9 mouse cellular contexts compared by ENCODE assay signal in the genomic region with DNA sequence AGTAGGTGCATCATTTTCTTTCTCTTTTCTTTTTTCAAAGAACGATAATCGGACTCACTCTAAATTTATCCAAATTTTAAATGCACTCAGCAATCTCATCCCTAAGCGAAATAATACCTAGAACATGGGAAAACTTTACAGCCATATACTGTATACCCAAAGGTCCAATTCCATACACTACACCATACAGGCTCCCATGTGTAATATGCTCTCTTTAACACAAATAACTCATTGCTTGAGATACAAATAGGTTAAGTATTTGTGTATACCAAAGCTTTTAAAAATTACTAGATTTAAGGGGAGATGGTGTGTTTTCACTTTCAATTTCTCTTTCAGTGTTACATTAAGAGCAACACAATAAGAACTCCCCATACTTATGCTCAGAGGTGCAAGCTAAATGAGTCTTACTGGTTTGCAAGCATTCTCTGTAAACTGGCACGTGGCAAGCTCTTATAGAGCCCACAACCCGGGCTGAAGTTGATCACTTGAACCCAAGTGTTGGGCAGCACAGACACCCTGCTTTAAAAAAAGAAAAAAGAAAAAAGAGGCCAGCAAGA. TPM values are rescaled to one million over a fixed set of nuclear protein-coding genes. Genes with fewer than 3 reads are reported as not detected.
DNase-seq lines count a peak whose midpoint lies in the region; ATAC-seq and TF ChIP-seq lines count a peak whose summit lies in the region.
"Had no signal": no experiment of that assay in that cellular context is flagged by ENCODE, and none has a peak within 500 bp of the region (broad histone marks: within the 10 kb centered on the region; RNA-seq: fewer than 3 reads in every experiment).

No protein-coding gene starts in this region.

- peak overlapping the region; percentile 80 for H3K4me2 ChIP-seq in forebrain, postnatal 0 days (ENCODE audit: low read depth)
- H3K4me2 ChIP-seq in liver, embryonic 11.5 days, result peak overlapping the region; percentile 64
- H3K4me2 ChIP-seq in stomach, embryonic 14.5 days (replicated peaks; ENCODE audit: low read depth, low read length), result peak overlapping the region; percentile 63

- H3K27ac ChIP-seq in heart, embryonic 10.5 days, result peak overlapping the region; percentile 97; the same call in 1 of the 2 replicates
- H3K27ac ChIP-seq in MEL (ENCODE audit: control insufficient read depth, low read depth, low read length), result no peak overlapping the region
- H3K27ac ChIP-seq in forebrain, postnatal 0 days (ENCODE audit: low read depth, low read length), result no peak overlapping the region
- no peak overlapping the region for H3K27ac ChIP-seq in liver, embryonic 11.5 days (ENCODE audit: low read depth, low read length)
- no peak overlapping the region for H3K27ac ChIP-seq in stomach, embryonic 14.5 days (ENCODE audit: low read length)

- peak overlapping the region; percentile 32 for H3K9ac ChIP-seq in MEL (ENCODE audit: control insufficient read depth, low read depth, low read length, poor library complexity, severe bottlenecking)
- H3K9ac ChIP-seq in forebrain, postnatal 0 days, result peak overlapping the region; percentile 96; the same call in 1 of the 2 replicates
- H3K9ac ChIP-seq in liver, embryonic 11.5 days (ENCODE audit: low read depth, low read length), result peak overlapping the region; percentile 94
- H3K9ac ChIP-seq in stomach, embryonic 14.5 days (replicated peaks; ENCODE audit: low read depth, low read length), result no peak overlapping the region

- H3K9me3 ChIP-seq in heart, embryonic 10.5 days, result no peaks in the 10 kb centered on the region
- H3K9me3 ChIP-seq in MEL (replicated peaks; ENCODE audit: insufficient read depth, low read length), result no peaks in the 10 kb centered on the region
- no peaks in the 10 kb centered on the region for H3K9me3 ChIP-seq in forebrain, postnatal 0 days (ENCODE audit: low read length)
- no peaks in the 10 kb centered on the region for H3K9me3 ChIP-seq in liver, embryonic 11.5 days (ENCODE audit: control insufficient read depth, low read length)
- H3K9me3 ChIP-seq in stomach, embryonic 14.5 days (ENCODE audit: control insufficient read depth, low read depth, low read length), result no peaks in the 10 kb centered on the region

- no peaks in the 10 kb centered on the region for H3K27me3 ChIP-seq in heart, embryonic 10.5 days (ENCODE audit: insufficient read depth, poor library complexity, severe bottlenecking)
- no peaks in the 10 kb centered on the region for H3K27me3 ChIP-seq in MEL (ENCODE audit: control insufficient read depth in 1 of 2, insufficient read depth in 2 of 2, low read length in 2 of 2)
- no peaks in the 10 kb centered on the region for H3K27me3 ChIP-seq in forebrain, postnatal 0 days (ENCODE audit: insufficient read depth, low read length)
- no peaks in the 10 kb centered on the region for H3K27me3 ChIP-seq in liver, embryonic 11.5 days (replicated peaks; ENCODE audit: control insufficient read depth, insufficient read depth, low read length)
- no peaks in the 10 kb centered on the region for H3K27me3 ChIP-seq in stomach, embryonic 14.5 days (ENCODE audit: control insufficient read depth, insufficient read depth, low read length)

- H3K36me3 ChIP-seq in heart, embryonic 10.5 days, result no peaks in the 10 kb centered on the region
- H3K36me3 ChIP-seq in MEL (ENCODE audit: control insufficient read depth in 1 of 2, insufficient read depth in 2 of 2, low read length in 2 of 2), result peaks cover 0 to 14% of the 10 kb centered on the region in 2 experiments; a peak in 2 of 4 replicates
- no peaks in the 10 kb centered on the region for H3K36me3 ChIP-seq in forebrain, postnatal 0 days (ENCODE audit: insufficient read depth)
- H3K36me3 ChIP-seq in liver, embryonic 11.5 days (ENCODE audit: control insufficient read depth, insufficient read depth, low read length), result no peaks in the 10 kb centered on the region
- no peaks in the 10 kb centered on the region for H3K36me3 ChIP-seq in stomach, embryonic 14.5 days (ENCODE audit: control insufficient read depth, insufficient read depth, low read length)

- H3K4me1 ChIP-seq in heart, embryonic 10.5 days, result no peaks in the 10 kb centered on the region
- peaks cover 8 to 11% of the 10 kb centered on the region in 2 experiments for H3K4me1 ChIP-seq in MEL (ENCODE audit: control insufficient read depth in 1 of 2, insufficient read depth in 2 of 2, low read length in 2 of 2)
- peaks cover 5% of the 10 kb centered on the region; the same call in 1 of the 2 replicates for H3K4me1 ChIP-seq in forebrain, postnatal 0 days (ENCODE audit: insufficient read depth)
- no peaks in the 10 kb centered on the region for H3K4me1 ChIP-seq in liver, embryonic 11.5 days (replicated peaks; ENCODE audit: control insufficient read depth, insufficient read depth, low read length)
- no peaks in the 10 kb centered on the region for H3K4me1 ChIP-seq in stomach, embryonic 14.5 days (ENCODE audit: control insufficient read depth, insufficient read depth, low read length)

- no peak for TF ChIP-seq CTCF in MEL (IDR thresholded peaks at IDR 0.05 in 2 of 3, conservative IDR thresholded peaks at IDR 0.05 in 1 of 3; ENCODE audit: control insufficient read depth in 1 of 3, insufficient read depth in 1 of 3, low read depth in 2 of 3, low read length in 3 of 3, poor library complexity in 1 of 3, severe bottlenecking in 1 of 3)
- TF ChIP-seq CTCF in forebrain, postnatal 0 days (IDR thresholded peaks at IDR 0.05; ENCODE audit: low read depth), result no peak

- no peak for TF ChIP-seq POLR2A in MEL (IDR thresholded peaks at IDR 0.05; ENCODE audit: control insufficient read depth in 1 of 2, insufficient read depth in 1 of 2, low read depth in 1 of 2, low read length in 2 of 2, poor library complexity in 1 of 2)

- TF ChIP-seq EP300 in MEL (IDR thresholded peaks at IDR 0.05; ENCODE audit: low read depth in 1 of 2, low read length in 2 of 2), result no peak

- ATAC-seq in forebrain, postnatal 0 days, result peak; percentile 40
- ATAC-seq in liver, embryonic 11.5 days (replicated peaks; ENCODE audit: low FRiP score), result peak; percentile 35
- peak; percentile 47; the same call in 1 of the 2 replicates for ATAC-seq in stomach, embryonic 14.5 days (ENCODE audit: insufficient number of reproducible peaks, insufficient read depth, low FRiP score, low read depth)

- no peak for DNase-seq in heart, embryonic 10.5 days (ENCODE audit: low spot score)
- no peak for DNase-seq in heart, adult 11 months
- no peak for DNase-seq in MEL (ENCODE audit: low read depth, low spot score)
- DNase-seq in forebrain, postnatal 0 days, result no peak
- no peak for DNase-seq in liver, embryonic 11.5 days (ENCODE audit: low spot score)
- DNase-seq in layer of hippocampus, adult 11-12 months (ENCODE audit: low spot score), result no peak
- no peak for DNase-seq in adipocyte (ENCODE audit: low spot score)

- peak overlapping the region; percentile 83 for H3K4me3 ChIP-seq in heart, embryonic 10.5 days
- H3K4me3 ChIP-seq in MEL (ENCODE audit: control insufficient read depth in 1 of 2, insufficient read depth in 1 of 2, low read depth in 2 of 2, low read length in 2 of 2), result peak overlapping the region; percentile 27 to 44
- peak overlapping the region; percentile 77 for H3K4me3 ChIP-seq in forebrain, postnatal 0 days (ENCODE audit: low read depth, low read length)
- peak overlapping the region; percentile 77 for H3K4me3 ChIP-seq in liver, embryonic 11.5 days (ENCODE audit: low read depth, low read length)
- peak overlapping the region; percentile 63 for H3K4me3 ChIP-seq in stomach, embryonic 14.5 days (ENCODE audit: low read depth, low read length)

- no peak for TF ChIP-seq RAD21 in MEL (IDR thresholded peaks at IDR 0.05; ENCODE audit: low read depth, low read length)

- 44% methylated on average over 5 of the region's 5 CpGs for WGBS in heart, embryonic 10.5 days
- WGBS in forebrain, postnatal 0 days, result 42% methylated on average over 5 of the region's 5 CpGs
- 36% methylated on average over 5 of the region's 5 CpGs for WGBS in liver, embryonic 11.5 days
- 42% methylated on average over 5 of the region's 5 CpGs for WGBS in stomach, embryonic 14.5 days

- H3K79me2 ChIP-seq in MEL (ENCODE audit: control insufficient read depth, insufficient read depth, low read length, poor library complexity), result peaks cover 16% of the 10 kb centered on the region

TF ChIP-seq in MEL, 35 proteins besides CTCF, POLR2A, EP300 and RAD21 (continues in another document):
- no peak for TF ChIP-seq GATA1 (IDR thresholded peaks at IDR 0.05; ENCODE audit: low read depth, low read length)
- TF ChIP-seq MYB (IDR thresholded peaks at IDR 0.05; ENCODE audit: low read depth, low read length), result no peak
- TF ChIP-seq KAT2A (conservative IDR thresholded peaks at IDR 0.05; ENCODE audit: low read depth, low read length), result no peak
- TF ChIP-seq MAZ (IDR thresholded peaks at IDR 0.05; ENCODE audit: low read depth, low read length), result no peak

RNA-seq across cellular contexts. Expression of a gene that starts 0.4 kb away (rescaled TPM):
- polyA plus RNA-seq in heart, embryonic 10.5 days (2016; fragmentation: Nextera tagmentation; extraction: Ambion mirVana), result 36.2 and 37.0 TPM in 2 replicates
- total RNA-seq in MEL (2012; rRNA removed), result 72.1 and 82.0 TPM in 2 replicates
- polyA plus RNA-seq in MEL (2012; ENCODE audit: insufficient read depth in 1 of 2, insufficient read length in 2 of 2, low read depth in 1 of 2, low replicate concordance in 2 of 2, missing spikeins in 1 of 2), result 10 to 100 TPM in 1 of 2 experiments, not detected in 1; 38.3 TPM
- 18.9 and 22.1 TPM in 2 replicates for total RNA-seq in forebrain, postnatal 0 days (2014; rRNA removed)
- 23.4 and 24.9 TPM in 2 replicates for polyA plus RNA-seq in forebrain, postnatal 0 days (2015; fragmentation: Nextera tagmentation; extraction: Ambion mirVana)
- 183 and 193 TPM in 2 replicates for polyA plus RNA-seq in liver, embryonic 11.5 days (2014; fragmentation: Nextera tagmentation; extraction: Ambion mirVana)
- polyA plus RNA-seq in stomach, embryonic 14.5 days (2014; fragmentation: Nextera tagmentation; extraction: Ambion mirVana), result 18.4 and 22.7 TPM in 2 replicates

RNA-seq across cellular contexts. Expression of a gene that starts 37.9 kb away (rescaled TPM):
- 0.72 and 0.80 TPM in 2 replicates for polyA plus RNA-seq in heart, embryonic 10.5 days (2016; fragmentation: Nextera tagmentation; extraction: Ambion mirVana)
- not detected in 2 replicates for total RNA-seq in MEL (2012; rRNA removed)
- polyA plus RNA-seq in MEL (2012; ENCODE audit: insufficient read depth in 1 of 2, insufficient read length in 2 of 2, low read depth in 1 of 2, low replicate concordance in 2 of 2, missing spikeins in 1 of 2), result not detected
- total RNA-seq in forebrain, postnatal 0 days (2014; rRNA removed), result 1.9 and 2.5 TPM in 2 replicates
- polyA plus RNA-seq in forebrain, postnatal 0 days (2015; fragmentation: Nextera tagmentation; extraction: Ambion mirVana), result 3.0 and 3.3 TPM in 2 replicates
- polyA plus RNA-seq in liver, embryonic 11.5 days (2014; fragmentation: Nextera tagmentation; extraction: Ambion mirVana), result 2.9 and 3.6 TPM in 2 replicates
- 0.12 TPM in 1 of 2 replicates, not detected in the other for polyA plus RNA-seq in stomach, embryonic 14.5 days (2014; fragmentation: Nextera tagmentation; extraction: Ambion mirVana)

RNA-seq across cellular contexts. Expression of a gene that starts 52.0 kb away (rescaled TPM):
- polyA plus RNA-seq in heart, embryonic 10.5 days (2016; fragmentation: Nextera tagmentation; extraction: Ambion mirVana), result 0.28 and 0.34 TPM in 2 replicates
- total RNA-seq in MEL (2012; rRNA removed), result not detected in 2 replicates
- under 1 TPM in 1 of 2 experiments, not detected in 1; 0.78 TPM for polyA plus RNA-seq in MEL (2012; ENCODE audit: insufficient read depth in 1 of 2, insufficient read length in 2 of 2, low read depth in 1 of 2, low replicate concordance in 2 of 2, missing spikeins in 1 of 2)
- 2.4 and 4.7 TPM in 2 replicates for total RNA-seq in forebrain, postnatal 0 days (2014; rRNA removed)
- 4.7 TPM in 2 replicates for polyA plus RNA-seq in forebrain, postnatal 0 days (2015; fragmentation: Nextera tagmentation; extraction: Ambion mirVana)
- polyA plus RNA-seq in liver, embryonic 11.5 days (2014; fragmentation: Nextera tagmentation; extraction: Ambion mirVana), result 0.52 and 0.53 TPM in 2 replicates
- 0.55 and 0.73 TPM in 2 replicates for polyA plus RNA-seq in stomach, embryonic 14.5 days (2014; fragmentation: Nextera tagmentation; extraction: Ambion mirVana)
- total RNA-seq: hematopoietic stem cell, adult 5-6 weeks had no signal
